Mouse (Mus musculus): ENCODE results near the gene Bri3. TPM values are rescaled to one million over a fixed set of nuclear protein-coding genes. Genes with fewer than 3 reads are reported as not detected.
"Not testable (repeated sequence)": the region's sequence is repeated elsewhere in the genome, so short reads cannot be mapped to it uniquely, and the experiment has no call there.

The Bri3 gene
- polyA plus RNA-seq, 1 experiment from 2014 or later = 313 TPM

GRCm38 (mm10) chr5:144357881-144358591 is 113.8 kb downstream of the Bri3 start, which contains the start of gene Baiap2l1:
Baiap2l1 (minus strand) TSS chr5:144358112.
- ATAC-seq = peak; percentile 91
- no peaks in the 10 kb centered on the region for H3K36me3 ChIP-seq (ENCODE audit: control insufficient read depth, insufficient read depth)
- no peaks in the 10 kb centered on the region for H3K27me3 ChIP-seq (replicated peaks; ENCODE audit: control insufficient read depth, insufficient read depth, low read length)
- WGBS = under 1% methylated on average over 58 of the region's 60 CpGs
- H3K4me2 ChIP-seq (replicated peaks; ENCODE audit: low read depth) = peak within 1 kb of the TSS; percentile 75
- peak within 1 kb of the TSS; percentile 98 for H3K27ac ChIP-seq (ENCODE audit: low read depth, low read length)
- peak; percentile 35; the same call in 1 of the 2 replicates for TF ChIP-seq CTCF (IDR thresholded peaks at IDR 0.05; ENCODE audit: low read depth)
- H3K9me3 ChIP-seq (ENCODE audit: control insufficient read depth) = no peaks in the 10 kb centered on the region
- peak within 1 kb of the TSS; percentile 88 for H3K4me3 ChIP-seq (ENCODE audit: low read depth, low read length)
- H3K9ac ChIP-seq (ENCODE audit: low read depth, low read length) = peak within 1 kb of the TSS; percentile 94
- 0 out of 2 replicates have a peak, but pooled peaks cover 4% of the 10 kb centered on the region for H3K4me1 ChIP-seq (replicated peaks; ENCODE audit: control insufficient read depth, insufficient read depth, low read length)

GRCm38 (mm10) chr5:144358592-144358917 is 114.3 kb downstream of the Bri3 start:
- no peak for ATAC-seq
- H3K4me1 ChIP-seq (replicated peaks; ENCODE audit: control insufficient read depth, insufficient read depth, low read length) = 0 out of 2 replicates have a peak, but pooled peaks cover 4% of the 10 kb centered on the region
- peak overlapping the region; percentile 88 for H3K4me3 ChIP-seq (ENCODE audit: low read depth, low read length)
- no peak for TF ChIP-seq CTCF (IDR thresholded peaks at IDR 0.05; ENCODE audit: low read depth)
- peak overlapping the region; percentile 43; the same call in 1 of the 2 replicates for H3K9ac ChIP-seq (ENCODE audit: low read depth, low read length)
- H3K9me3 ChIP-seq (ENCODE audit: control insufficient read depth) = no peaks in the 10 kb centered on the region
- H3K4me2 ChIP-seq (replicated peaks; ENCODE audit: low read depth) = peak overlapping the region; percentile 75
- H3K27ac ChIP-seq (ENCODE audit: low read depth, low read length) = peak overlapping the region; percentile 93
- 6% methylated on average over 10 of the region's 10 CpGs for WGBS
- no peaks in the 10 kb centered on the region for H3K36me3 ChIP-seq (ENCODE audit: control insufficient read depth, insufficient read depth)
- H3K27me3 ChIP-seq (replicated peaks; ENCODE audit: control insufficient read depth, insufficient read depth, low read length) = no peaks in the 10 kb centered on the region

DNA sequence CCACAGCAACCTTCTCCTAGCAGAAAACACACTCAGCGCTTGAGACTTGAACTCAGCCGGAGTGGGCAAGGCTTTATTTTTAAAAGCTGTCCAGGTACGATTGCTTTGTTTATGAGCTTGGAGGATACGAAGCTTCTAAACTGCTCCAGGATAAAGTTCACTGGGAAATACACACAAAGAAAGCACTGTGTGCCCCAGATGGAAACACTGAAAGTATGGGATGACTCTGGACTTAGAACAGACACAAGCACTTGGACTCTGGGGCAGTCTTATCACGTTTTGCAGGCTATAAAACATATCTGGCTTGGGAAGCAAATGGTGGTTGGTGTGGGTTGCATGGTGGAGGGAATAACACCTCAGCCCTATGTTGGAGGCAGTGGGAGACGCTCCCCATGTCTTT is 115.6 kb downstream of the Bri3 start:
- Histone ChIP-seq H3K9me3 (ENCODE audit: control insufficient read depth) (no peaks in the 10 kb centered on the region), H3K4me1 (replicated peaks; ENCODE audit: control insufficient read depth, insufficient read depth, low read length) (0 out of 2 replicates have a peak, but pooled peaks cover 4% of the 10 kb centered on the region), H3K27ac (ENCODE audit: low read depth, low read length) (peak overlapping the region; percentile 93), H3K27me3 (replicated peaks; ENCODE audit: control insufficient read depth, insufficient read depth, low read length) (no peaks in the 10 kb centered on the region), H3K9ac (ENCODE audit: low read depth, low read length) (no peak overlapping the region), H3K4me2 (replicated peaks; ENCODE audit: low read depth) (peak overlapping the region; percentile 24), H3K36me3 (ENCODE audit: control insufficient read depth, insufficient read depth) (no peaks in the 10 kb centered on the region), H3K4me3 (ENCODE audit: low read depth, low read length) (no peak overlapping the region)
- 24% methylated on average over 6 of the region's 6 CpGs for WGBS
- TF ChIP-seq CTCF (IDR thresholded peaks at IDR 0.05; ENCODE audit: low read depth) = no peak
- peak; percentile 60 for ATAC-seq

GRCm38 (mm10) chr5:144360346-144360745 is 116.1 kb downstream of the Bri3 start:
- Histone ChIP-seq H3K4me2 (replicated peaks; ENCODE audit: low read depth) (peak overlapping the region; percentile 24), H3K36me3 (ENCODE audit: control insufficient read depth, insufficient read depth) (no peaks in the 10 kb centered on the region), H3K9me3 (ENCODE audit: control insufficient read depth) (no peaks in the 10 kb centered on the region), H3K9ac (ENCODE audit: low read depth, low read length) (no peak overlapping the region), H3K27ac (ENCODE audit: low read depth, low read length) (peak overlapping the region; percentile 93), H3K4me3 (ENCODE audit: low read depth, low read length) (no peak overlapping the region), H3K4me1 (replicated peaks; ENCODE audit: control insufficient read depth, insufficient read depth, low read length) (0 out of 2 replicates have a peak, but pooled peaks cover 4% of the 10 kb centered on the region), H3K27me3 (replicated peaks; ENCODE audit: control insufficient read depth, insufficient read depth, low read length) (no peaks in the 10 kb centered on the region)
- ATAC-seq = no peak
- WGBS = 29% methylated on average over 6 of the region's 6 CpGs
- no peak for TF ChIP-seq CTCF (IDR thresholded peaks at IDR 0.05; ENCODE audit: low read depth)

DNA sequence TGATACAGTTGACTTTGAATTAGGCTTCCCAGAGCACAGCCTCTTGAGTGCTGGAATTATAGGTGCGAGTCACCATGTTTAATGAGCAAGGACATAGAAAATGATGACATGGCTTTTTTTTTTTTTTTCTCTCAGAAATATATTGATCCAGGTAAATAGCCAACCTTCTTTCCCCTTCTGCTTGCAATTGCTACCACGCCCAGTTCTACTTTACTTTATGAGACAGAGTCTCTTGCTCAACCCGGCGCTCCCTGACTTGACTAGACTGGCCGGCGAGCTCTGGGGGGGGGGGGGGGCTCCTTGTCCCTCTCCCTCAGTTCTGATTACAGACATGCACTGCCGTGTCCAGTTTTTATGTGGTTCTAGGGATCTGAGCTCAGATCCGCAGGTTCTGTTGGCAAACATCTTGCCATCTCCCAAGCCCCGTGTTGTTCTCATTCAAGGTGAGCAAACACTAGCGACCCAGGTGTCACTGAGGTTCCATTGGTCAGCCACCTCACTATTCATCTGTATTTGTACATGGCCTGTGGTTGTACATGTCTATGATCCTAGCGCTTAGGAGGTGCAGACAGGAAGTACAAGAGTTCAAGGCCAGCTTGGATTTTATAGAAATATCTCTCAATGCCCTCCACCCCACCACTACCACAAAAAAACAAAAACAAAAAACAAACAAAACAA is 120.6 kb downstream of the Bri3 start:
- Histone ChIP-seq H3K27me3 (replicated peaks; ENCODE audit: control insufficient read depth, insufficient read depth, low read length) (no peaks in the 10 kb centered on the region), H3K4me2 (replicated peaks; ENCODE audit: low read depth) (no peak overlapping the region), H3K27ac (ENCODE audit: low read depth, low read length) (peak overlapping the region; percentile 91), H3K36me3 (ENCODE audit: control insufficient read depth, insufficient read depth) (no peaks in the 10 kb centered on the region), H3K4me1 (replicated peaks; ENCODE audit: control insufficient read depth, insufficient read depth, low read length) (no peaks in the 10 kb centered on the region), H3K9ac (ENCODE audit: low read depth, low read length) (no peak overlapping the region), H3K9me3 (ENCODE audit: control insufficient read depth) (no peaks in the 10 kb centered on the region), H3K4me3 (ENCODE audit: low read depth, low read length) (no peak overlapping the region)
- peak; percentile 55 for ATAC-seq
- 43% methylated on average over 11 of the region's 11 CpGs for WGBS
- TF ChIP-seq CTCF (IDR thresholded peaks at IDR 0.05; ENCODE audit: low read depth) = no peak

DNA sequence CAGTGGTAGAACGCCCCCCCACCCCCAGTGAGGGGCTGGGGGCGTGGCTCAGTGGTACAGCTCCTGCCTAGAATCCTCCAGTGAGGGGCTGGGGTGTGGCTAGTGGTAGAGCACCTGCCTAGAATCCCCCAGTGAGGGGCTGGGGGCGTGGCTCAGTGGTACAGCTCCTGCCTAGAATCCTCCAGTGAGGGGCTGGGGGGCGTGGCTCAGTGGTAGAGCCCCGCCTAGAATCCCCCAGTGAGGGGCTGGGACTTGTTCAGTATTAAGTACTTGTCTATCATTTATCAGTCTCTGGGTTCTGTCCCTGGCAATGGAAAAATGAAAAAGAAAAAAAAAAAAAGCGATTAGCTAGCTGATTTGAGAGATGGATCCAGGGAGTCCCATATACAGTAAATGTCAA is 122.3 kb downstream of the Bri3 start:
- H3K27me3 ChIP-seq (replicated peaks; ENCODE audit: control insufficient read depth, insufficient read depth, low read length); H3K4me2 ChIP-seq (replicated peaks; ENCODE audit: low read depth); H3K4me3 ChIP-seq (ENCODE audit: low read depth, low read length); H3K27ac ChIP-seq (ENCODE audit: low read depth, low read length); H3K9ac ChIP-seq (ENCODE audit: low read depth, low read length); H3K9me3 ChIP-seq (ENCODE audit: control insufficient read depth); H3K4me1 ChIP-seq (replicated peaks; ENCODE audit: control insufficient read depth, insufficient read depth, low read length); H3K36me3 ChIP-seq (ENCODE audit: control insufficient read depth, insufficient read depth); ATAC-seq: not testable (repeated sequence)
- 66% methylated on average over 6 of the region's 6 CpGs for WGBS

Data from intestine, postnatal 0 days (tissue).